Mouse (Mus musculus): ENCODE data around the gene Slc24a2.

The Slc24a2 gene

GRCm38 (mm10) chr4:87229960-87230551, at the start of gene Slc24a2:
Gene Slc24a2 (minus strand): TSS chr4:87230477.
- DNase-seq (ENCODE audit: low spot score in 2 of 2), result no peak

- DNase-seq (ENCODE audit: low spot score in 2 of 2), result no peak
Observed at GRCm38 (mm10) chr4:87274825-87275224, 44.5 kb upstream of the Slc24a2 start.

GRCm38 (mm10) chr4:87274276-87274675, 44.0 kb upstream of the Slc24a2 start:
- no peak for DNase-seq (ENCODE audit: low spot score in 2 of 2)

- DNase-seq (ENCODE audit: low spot score in 2 of 2), result no peak
Observed at GRCm38 (mm10) chr4:87273476-87273875, 43.2 kb upstream of the Slc24a2 start.

- DNase-seq (ENCODE audit: low spot score in 2 of 2), result no peak
Observed at GRCm38 (mm10) chr4:87229224-87229959, 885 bp downstream of the Slc24a2 start.

GRCm38 (mm10) chr4:87221586-87221985, 8.7 kb downstream of the Slc24a2 start:
- no peak for DNase-seq (ENCODE audit: low spot score in 2 of 2)

- no peak for DNase-seq (ENCODE audit: low spot score in 2 of 2)
Observed at GRCm38 (mm10) chr4:87218196-87218595, 12.1 kb downstream of the Slc24a2 start.

- no peak for DNase-seq (ENCODE audit: low spot score in 2 of 2)
Observed at GRCm38 (mm10) chr4:87211344-87211978, 18.8 kb downstream of the Slc24a2 start.

- DNase-seq (ENCODE audit: low spot score in 2 of 2), result no peak
Observed at GRCm38 (mm10) chr4:87210533-87210932, 19.7 kb downstream of the Slc24a2 start.

- no peak for DNase-seq (ENCODE audit: low spot score in 2 of 2)
Observed at GRCm38 (mm10) chr4:87202081-87202480, 28.2 kb downstream of the Slc24a2 start.

GRCm38 (mm10) chr4:87201229-87201628, 29.0 kb downstream of the Slc24a2 start:
- DNase-seq (ENCODE audit: low spot score in 2 of 2), result no peak

- DNase-seq (ENCODE audit: low spot score in 2 of 2), result no peak
Observed at GRCm38 (mm10) chr4:87184147-87184930, 45.9 kb downstream of the Slc24a2 start.

- no peak for DNase-seq (ENCODE audit: low spot score in 2 of 2)
Observed at GRCm38 (mm10) chr4:87177116-87177515, 53.2 kb downstream of the Slc24a2 start.

GRCm38 (mm10) chr4:87163945-87164344, 66.3 kb downstream of the Slc24a2 start:
- no peak for DNase-seq (ENCODE audit: low spot score in 2 of 2)

GRCm38 (mm10) chr4:87158053-87158452, 72.2 kb downstream of the Slc24a2 start:
- no peak for DNase-seq (ENCODE audit: low spot score in 2 of 2)

GRCm38 (mm10) chr4:87151990-87152389, 78.3 kb downstream of the Slc24a2 start:
- DNase-seq (ENCODE audit: low spot score in 2 of 2), result no peak

GRCm38 (mm10) chr4:87149584-87149983, 80.7 kb downstream of the Slc24a2 start:
- DNase-seq (ENCODE audit: low spot score in 2 of 2), result no peak

- DNase-seq (ENCODE audit: low spot score in 2 of 2), result no peak
Observed at GRCm38 (mm10) chr4:87141590-87142365, 88.5 kb downstream of the Slc24a2 start.

GRCm38 (mm10) chr4:87140901-87141300, 89.4 kb downstream of the Slc24a2 start:
- no peak for DNase-seq (ENCODE audit: low spot score in 2 of 2)

- no peak for DNase-seq (ENCODE audit: low spot score in 2 of 2)
Observed at GRCm38 (mm10) chr4:87132525-87132924, 97.8 kb downstream of the Slc24a2 start.

GRCm38 (mm10) chr4:87126756-87127155, 103.5 kb downstream of the Slc24a2 start:
- no peak for DNase-seq (ENCODE audit: low spot score in 2 of 2)
